Mouse (Mus musculus) forebrain, embryonic 12.5 days (tissue): ENCODE results near the gene Sqstm1. TPM values are rescaled to one million over a fixed set of nuclear protein-coding genes. Genes with fewer than 3 reads are reported as not detected.
"Not testable (repeated sequence)": the region's sequence is repeated elsewhere in the genome, so short reads cannot be mapped to it uniquely, and the experiment has no call there.

Source experiments
- ATAC-seq: fragments of 200-750 bp; cut with Nextera tagmentation; 2 replicates; pipeline ENCODE4 v1.8.0; 2017; ENCODE audit warnings: moderate TSS enrichment; ENCODE audit not compliant: low FRiP score
- H3K27ac ChIP-seq: fragments of 300-500 bp; sonication (generic); 2 replicates; pipeline ENCODE4 v1.5.1; 2016; ENCODE audit warnings: mild to moderate bottlenecking
- H3K27me3 ChIP-seq: fragments of 300-500 bp; sonication (generic); 2 replicates; pipeline ENCODE4 v1.6.1; 2016; ENCODE audit warnings: mild to moderate bottlenecking
- H3K36me3 ChIP-seq: fragments of 300-500 bp; sonication (generic); replicated peaks from 2 replicates; pipeline ENCODE4 v1.6.1; 2016; ENCODE audit warnings: mild to moderate bottlenecking
- H3K4me1 ChIP-seq: fragments of 300-500 bp; sonication (generic); 2 replicates; pipeline ENCODE4 v1.6.1; 2016
- H3K4me2 ChIP-seq: fragments of 300-500 bp; sonication (generic); 2 replicates; pipeline ENCODE4 v1.6.1; 2016; ENCODE audit warnings: mild to moderate bottlenecking, moderate library complexity
- H3K4me3 ChIP-seq: fragments of 300-500 bp; sonication (generic); replicated peaks from 2 replicates; pipeline ENCODE4 v1.5.1; 2016; ENCODE audit warnings: mild to moderate bottlenecking
- H3K9ac ChIP-seq: fragments of 300-500 bp; sonication (generic); 2 replicates; pipeline ENCODE4 v1.6.1; 2016; ENCODE audit warnings: mild to moderate bottlenecking
- H3K9me3 ChIP-seq: fragments of 300-500 bp; sonication (generic); 2 replicates; pipeline ENCODE4 v1.6.1; 2016
- WGBS: fragments of 180-500 bp; shearing (Covaris S2); methylation state at CpG from one replicate; pipeline ENCODE4 v1.1.7; 2016; 5-methylcytosine and 5-hydroxymethylcytosine counted together
- polyA plus RNA-seq: library from polyadenylated mRNA; unstranded; fragments of >200 nt; fragmentation: Nextera tagmentation; extraction: Ambion mirVana; gene quantifications from 2 replicates; pipeline ENCODE4 v1.2.1, GENCODE M21; 2016

Sqstm1 gene
- polyA plus RNA-seq, 1 experiment from 2014 or later: 169 TPM

DNA sequence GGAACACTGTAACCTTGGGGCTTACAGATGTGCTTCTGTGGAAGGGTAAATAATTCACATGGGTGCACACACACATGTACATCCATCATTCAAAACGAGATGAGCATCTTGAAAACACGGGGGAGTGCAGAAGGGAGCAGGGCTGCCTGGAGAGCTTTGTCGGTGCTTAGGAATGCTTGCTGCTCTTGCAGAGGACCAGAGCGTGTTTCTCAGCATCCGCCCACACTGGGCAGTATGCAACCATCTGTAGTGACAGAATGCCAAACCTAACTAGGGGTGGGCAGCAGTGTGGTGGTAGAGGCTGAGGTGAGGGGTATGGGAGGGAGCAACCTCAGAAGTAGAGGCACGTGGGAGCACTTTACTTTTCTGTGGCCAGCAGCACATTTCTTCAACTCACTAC is 33.5 kb downstream of the Sqstm1 start:
- WGBS: 81% methylated on average over 6 of the region's 6 CpGs
- no peak overlapping the region for H3K27ac ChIP-seq
- H3K4me2 ChIP-seq: no peak overlapping the region
- H3K9me3 ChIP-seq: no peaks in the 10 kb centered on the region
- no peak for ATAC-seq
- H3K9ac ChIP-seq: no peak overlapping the region
- H3K4me1 ChIP-seq: peaks cover 10% of the 10 kb centered on the region
- H3K27me3 ChIP-seq: no peaks in the 10 kb centered on the region
- H3K4me3 ChIP-seq: no peak overlapping the region
- H3K36me3 ChIP-seq: peaks cover 20% of the 10 kb centered on the region

DNA sequence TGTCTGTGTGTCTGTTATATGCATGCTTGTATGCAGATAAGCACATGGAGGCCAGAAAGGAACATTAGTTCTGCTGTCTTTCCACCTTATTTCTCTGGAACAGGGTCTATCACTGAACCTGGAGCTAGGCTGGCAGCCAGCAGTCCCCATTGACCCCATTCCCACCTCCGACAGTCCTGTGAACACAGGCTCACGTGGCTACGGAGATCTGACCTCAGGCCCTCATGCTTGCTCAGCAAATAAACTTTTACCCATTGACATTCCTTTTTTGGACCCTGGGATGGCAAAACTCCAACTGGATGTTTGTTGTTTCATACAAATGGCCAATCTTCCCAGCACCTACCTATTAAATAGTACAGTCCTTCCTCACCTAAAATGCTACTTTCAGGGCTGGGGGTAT is 34.3 kb downstream of the Sqstm1 start:
- H3K9ac ChIP-seq: no peak overlapping the region
- H3K4me2 ChIP-seq: no peak overlapping the region
- H3K9me3 ChIP-seq: no peaks in the 10 kb centered on the region
- H3K27me3 ChIP-seq: no peaks in the 10 kb centered on the region
- peaks cover 10% of the 10 kb centered on the region for H3K4me1 ChIP-seq
- H3K4me3 ChIP-seq: no peak overlapping the region
- no peak for ATAC-seq
- 81% methylated on average over 3 of the region's 3 CpGs for WGBS
- peaks cover 25% of the 10 kb centered on the region for H3K36me3 ChIP-seq
- no peak overlapping the region for H3K27ac ChIP-seq

DNA sequence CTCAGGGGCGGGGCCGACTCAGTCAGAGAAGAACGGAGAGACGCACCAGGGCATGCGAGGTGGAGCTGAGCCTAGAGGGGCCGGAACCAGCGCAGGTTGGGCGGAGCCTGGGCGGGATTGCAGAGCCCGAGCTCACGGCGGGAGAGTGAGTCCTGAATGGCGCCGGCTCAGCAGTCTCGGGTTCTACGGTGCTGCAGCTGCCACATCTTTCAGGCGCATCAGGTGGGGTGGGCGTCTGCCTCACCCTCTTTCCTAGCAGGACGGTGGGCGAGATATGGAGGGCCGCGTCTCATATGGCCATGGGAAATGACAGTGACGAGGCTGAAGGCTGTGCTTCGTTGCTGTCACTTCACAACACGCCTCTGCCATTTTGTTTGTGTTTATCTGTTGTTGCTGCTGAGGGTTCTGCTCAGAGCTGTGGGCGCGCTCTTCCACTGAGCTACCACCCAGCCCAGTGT is 35.9 kb downstream of the Sqstm1 start:
- peak; percentile 100 for ATAC-seq
- Histone ChIP-seq H3K4me1 (peaks cover 10% of the 10 kb centered on the region), H3K9me3 (no peaks in the 10 kb centered on the region), H3K9ac (peak overlapping the region; percentile 65), H3K27me3 (no peaks in the 10 kb centered on the region), H3K4me2 (peak overlapping the region; percentile 63), H3K36me3 (peaks cover 39% of the 10 kb centered on the region), H3K27ac (peak overlapping the region; percentile 80; the same call in 1 of the 2 replicates), H3K4me3 (peak overlapping the region; percentile 68)
- under 1% methylated on average over 27 of the region's 27 CpGs for WGBS

DNA sequence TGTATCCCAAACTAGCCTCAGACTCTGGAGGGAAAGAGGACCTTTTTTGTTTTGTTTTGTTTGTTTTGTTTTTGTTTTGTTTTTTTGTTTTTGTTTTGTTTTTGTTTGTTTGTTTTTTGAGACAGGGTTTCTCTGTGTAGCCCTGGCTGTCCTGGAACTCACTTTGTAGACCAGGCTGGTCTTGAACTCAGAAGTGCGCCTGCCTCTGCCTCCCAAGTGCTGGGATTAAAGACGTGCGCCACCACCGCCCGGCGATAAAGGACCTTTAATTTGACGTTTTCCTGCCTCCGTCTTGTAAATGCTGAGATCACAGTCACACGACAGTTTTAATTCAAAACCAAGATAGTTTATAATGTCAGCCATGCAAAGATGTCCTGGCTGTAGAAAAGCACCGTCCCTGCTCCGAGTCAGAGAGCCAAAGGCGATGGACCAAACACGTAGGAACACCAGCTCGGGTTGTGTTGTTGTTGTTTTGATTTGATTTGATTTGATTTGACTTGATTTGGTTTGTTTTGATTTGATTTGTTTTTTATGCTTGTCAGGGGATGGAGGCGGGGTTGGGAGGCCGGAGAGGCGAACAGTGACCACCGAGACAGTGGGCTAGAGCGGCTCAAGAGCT is 36.4 kb downstream of the Sqstm1 start, which contains the start of gene Mrnip:
Mrnip (plus strand) TSS at position 334 of the 619 bp plus-strand sequence.
- H3K4me2 ChIP-seq: peak within 1 kb of the TSS; percentile 63
- WGBS: 4% methylated on average over 19 of the region's 19 CpGs

DNA sequence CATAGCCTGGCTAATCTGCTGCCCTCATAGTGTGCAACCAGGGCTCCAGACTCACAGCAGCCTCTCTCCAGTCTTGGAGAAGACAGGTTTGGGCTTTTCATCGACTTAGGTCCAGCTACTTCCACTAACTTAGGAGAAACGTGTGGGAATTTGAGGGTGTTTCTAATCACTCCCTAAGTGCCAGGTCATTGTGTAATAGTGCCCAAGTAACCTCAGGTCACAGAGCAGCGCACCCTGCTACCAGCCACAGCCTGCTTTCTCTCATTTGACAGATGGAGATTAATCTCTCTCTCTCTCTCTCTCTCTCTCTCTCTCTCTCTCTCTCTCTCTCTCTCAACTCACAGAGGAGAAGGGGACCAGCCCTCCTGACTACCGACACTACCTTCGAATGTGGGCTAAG is 42.3 kb downstream of the Sqstm1 start:
- Histone ChIP-seq H3K9ac (no peak overlapping the region), H3K4me2 (no peak overlapping the region), H3K36me3 (peaks cover 66% of the 10 kb centered on the region), H3K27me3 (no peaks in the 10 kb centered on the region), H3K4me3 (no peak overlapping the region), H3K4me1 (no peaks in the 10 kb centered on the region), H3K27ac (no peak overlapping the region), H3K9me3 (no peaks in the 10 kb centered on the region)
- no peak for ATAC-seq
- 86% methylated on average over 5 of the region's 5 CpGs for WGBS

More for the DNA sequence above, 36.4 kb downstream of the Sqstm1 start, which contains the start of gene Mrnip:
- not testable (repeated sequence) for H3K9me3 ChIP-seq, H3K27me3 ChIP-seq
- Histone ChIP-seq H3K9ac (peak within 1 kb of the TSS; percentile 65), H3K36me3 (peaks cover 44% of the 10 kb centered on the region), H3K27ac (peak within 1 kb of the TSS; percentile 80; the same call in 1 of the 2 replicates), H3K4me3 (peak within 1 kb of the TSS; percentile 68), H3K4me1 (peaks cover 10% of the 10 kb centered on the region)
- peak; percentile 45 for ATAC-seq

DNA sequence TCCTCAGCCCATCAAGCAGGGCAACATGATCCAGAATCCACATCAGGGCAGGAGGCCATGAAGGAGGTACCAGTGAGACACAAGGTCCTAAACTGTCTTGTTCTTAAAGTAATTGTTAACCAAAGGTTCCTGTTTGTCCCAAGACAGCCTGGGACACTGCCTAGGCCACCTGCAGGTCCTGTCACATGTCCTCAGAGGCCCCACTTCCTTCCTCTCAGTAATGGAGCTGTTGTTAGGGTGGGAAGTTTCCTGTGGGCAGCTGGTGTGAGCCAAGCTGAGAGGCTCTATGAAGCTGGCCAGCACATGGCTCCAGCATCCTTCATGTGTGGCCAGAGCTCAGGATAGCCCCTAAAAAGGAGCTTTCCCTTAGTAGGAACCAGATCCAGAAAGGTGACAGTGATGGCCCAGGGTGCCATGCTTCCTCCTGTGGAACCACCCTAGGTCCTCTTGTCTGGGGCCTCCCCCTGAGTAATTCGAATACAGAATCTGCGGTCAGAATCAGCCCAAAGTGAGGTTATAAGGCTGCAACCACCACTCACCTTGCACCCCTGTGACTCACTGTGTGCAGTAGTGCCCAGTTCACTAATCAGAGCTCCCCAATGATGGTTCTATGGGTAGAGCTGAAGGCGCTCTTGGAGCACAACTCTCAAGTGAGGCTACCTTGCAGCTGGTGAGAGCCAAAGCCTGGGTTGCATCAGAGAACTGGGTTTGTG is 48.1 kb downstream of the Sqstm1 start:
- no peak overlapping the region for H3K4me3 ChIP-seq
- WGBS: 93% methylated on average over 3 of the region's 3 CpGs
- H3K4me2 ChIP-seq: no peak overlapping the region
- peaks cover 72% of the 10 kb centered on the region for H3K36me3 ChIP-seq
- H3K4me1 ChIP-seq: no peaks in the 10 kb centered on the region
- no peak for ATAC-seq
- H3K9ac ChIP-seq: no peak overlapping the region
- no peaks in the 10 kb centered on the region for H3K9me3 ChIP-seq
- no peak overlapping the region for H3K27ac ChIP-seq
- H3K27me3 ChIP-seq: no peaks in the 10 kb centered on the region

DNA sequence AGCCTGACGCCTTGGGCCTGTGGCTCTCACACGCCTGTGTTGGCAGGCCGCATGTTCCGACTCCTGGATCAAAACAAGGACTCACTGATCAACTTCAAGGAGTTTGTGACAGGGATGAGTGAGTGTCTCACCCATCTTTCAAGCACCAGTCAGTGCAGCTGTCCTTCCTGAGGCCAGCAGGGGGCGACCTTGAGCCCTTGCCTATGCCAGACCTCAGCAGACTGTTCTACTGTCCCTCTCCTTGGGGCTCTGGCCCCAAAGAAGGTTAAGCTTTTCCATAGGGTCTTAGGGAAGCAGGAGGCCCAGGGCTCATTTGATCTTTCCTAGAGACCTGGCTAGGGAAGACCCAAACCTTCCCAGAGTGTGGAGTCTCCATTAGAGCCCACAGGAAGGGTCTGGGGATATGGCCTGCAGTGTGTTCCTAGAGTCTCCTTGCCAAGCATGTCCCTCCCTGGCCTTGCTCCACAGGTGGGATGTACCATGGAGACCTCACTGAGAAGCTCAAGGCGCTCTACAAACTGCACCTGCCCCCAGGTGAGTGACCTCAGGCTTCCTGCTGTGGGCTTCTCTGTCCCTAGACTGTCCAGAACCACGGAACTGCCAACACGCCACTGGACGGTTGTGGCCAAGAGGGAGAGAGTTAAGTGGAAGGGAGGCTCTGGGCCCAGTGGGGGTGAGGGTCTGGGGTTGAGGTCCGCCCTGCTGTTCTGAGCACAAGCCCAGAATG is 48.9 kb downstream of the Sqstm1 start:
- no peak overlapping the region for H3K4me2 ChIP-seq
- no peak overlapping the region for H3K27ac ChIP-seq
- no peak overlapping the region for H3K4me3 ChIP-seq
- 64% methylated on average over 10 of the region's 10 CpGs for WGBS
- ATAC-seq: peak; percentile 55; the same call in 1 of the 2 replicates
- H3K27me3 ChIP-seq: no peaks in the 10 kb centered on the region
- H3K9ac ChIP-seq: no peak overlapping the region
- H3K9me3 ChIP-seq: no peaks in the 10 kb centered on the region
- H3K4me1 ChIP-seq: no peaks in the 10 kb centered on the region
- H3K36me3 ChIP-seq: peaks cover 80% of the 10 kb centered on the region

DNA sequence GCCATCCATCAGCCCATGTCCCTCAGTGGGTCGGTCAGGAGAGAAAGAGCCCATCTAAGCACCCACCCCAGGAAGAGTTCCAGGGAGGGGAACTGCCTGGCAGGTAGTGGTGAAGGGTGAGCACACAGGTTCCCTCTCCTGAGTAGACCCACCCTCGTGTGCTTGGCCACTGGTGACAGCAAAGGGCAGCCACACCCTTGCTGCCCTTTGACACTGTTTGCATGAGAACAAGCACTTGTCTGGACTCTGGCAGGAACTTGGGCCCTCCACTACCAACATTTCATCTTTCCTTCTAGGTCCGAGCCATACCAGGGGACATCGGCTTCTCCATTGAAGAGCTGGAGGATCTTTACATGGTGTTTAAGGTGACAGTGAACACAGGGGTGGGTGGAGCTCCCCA is 51.3 kb downstream of the Sqstm1 start:
- ATAC-seq: no peak
- WGBS: 84% methylated on average over 4 of the region's 4 CpGs
- peaks cover 88% of the 10 kb centered on the region for H3K36me3 ChIP-seq

DNA sequence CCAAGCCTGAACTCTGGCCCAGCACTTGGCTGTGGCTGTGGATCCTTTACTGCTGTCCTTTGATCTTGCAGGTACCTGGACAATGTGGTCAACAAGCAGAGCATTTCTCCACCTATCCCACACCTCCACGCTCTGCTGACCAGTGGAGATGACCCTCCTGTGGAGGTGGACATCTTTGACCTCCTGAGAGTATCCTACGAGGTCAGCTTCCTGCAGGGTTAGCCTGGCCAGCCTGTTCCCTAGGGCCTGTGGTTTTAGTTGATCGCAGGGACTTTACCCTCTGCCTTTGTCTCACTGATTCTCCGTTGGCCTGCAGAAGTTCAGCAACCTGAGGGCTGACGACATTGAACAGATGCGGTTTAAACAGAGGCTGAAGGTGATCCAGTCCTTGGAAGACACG is 52.3 kb downstream of the Sqstm1 start:
- Histone ChIP-seq H3K27ac (no peak overlapping the region), H3K9me3 (no peaks in the 10 kb centered on the region), H3K4me2 (no peak overlapping the region), H3K36me3 (peaks cover 90% of the 10 kb centered on the region), H3K4me1 (no peaks in the 10 kb centered on the region), H3K9ac (no peak overlapping the region), H3K4me3 (no peak overlapping the region), H3K27me3 (no peaks in the 10 kb centered on the region)
- ATAC-seq: no peak
- 90% methylated on average over 7 of the region's 7 CpGs for WGBS

More for the DNA sequence above, 51.3 kb downstream of the Sqstm1 start:
- no peak overlapping the region for H3K4me3 ChIP-seq
- H3K4me2 ChIP-seq: no peak overlapping the region
- H3K27me3 ChIP-seq: no peaks in the 10 kb centered on the region
- H3K4me1 ChIP-seq: no peaks in the 10 kb centered on the region
- H3K9me3 ChIP-seq: no peaks in the 10 kb centered on the region
- no peak overlapping the region for H3K27ac ChIP-seq
- H3K9ac ChIP-seq: no peak overlapping the region

DNA sequence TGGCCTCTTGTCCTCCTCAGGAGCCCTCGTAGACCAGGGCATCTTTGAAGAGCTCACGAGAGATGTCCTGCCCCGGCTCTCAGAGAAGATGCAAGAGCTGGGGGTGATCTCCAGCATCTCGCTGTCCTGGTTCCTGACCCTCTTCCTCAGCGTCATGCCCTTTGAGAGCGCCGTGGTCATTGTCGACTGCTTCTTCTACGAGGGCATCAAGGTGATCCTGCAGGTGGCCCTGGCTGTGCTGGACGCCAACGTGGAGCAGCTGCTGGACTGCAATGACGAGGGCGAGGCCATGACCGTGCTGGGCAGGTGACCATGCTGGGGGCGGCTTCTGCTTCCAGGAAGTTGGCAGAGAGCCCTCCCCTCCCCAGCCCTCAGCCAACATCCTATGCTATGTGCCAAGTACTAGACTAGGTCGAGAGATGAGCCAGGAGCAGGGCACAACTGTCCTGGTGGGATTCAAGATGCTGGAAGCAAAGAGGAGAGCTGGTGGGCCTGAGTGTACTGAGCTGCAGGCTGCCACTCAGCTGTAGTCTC is 53.8 kb downstream of the Sqstm1 start:
- H3K4me2 ChIP-seq: no peak overlapping the region
- no peaks in the 10 kb centered on the region for H3K4me1 ChIP-seq
- no peaks in the 10 kb centered on the region for H3K27me3 ChIP-seq
- no peak overlapping the region for H3K9ac ChIP-seq
- H3K9me3 ChIP-seq: no peaks in the 10 kb centered on the region
- peaks cover 90% of the 10 kb centered on the region for H3K36me3 ChIP-seq
- 95% methylated on average over 16 of the region's 16 CpGs for WGBS
- no peak overlapping the region for H3K27ac ChIP-seq
- no peak for ATAC-seq
- H3K4me3 ChIP-seq: no peak overlapping the region

DNA sequence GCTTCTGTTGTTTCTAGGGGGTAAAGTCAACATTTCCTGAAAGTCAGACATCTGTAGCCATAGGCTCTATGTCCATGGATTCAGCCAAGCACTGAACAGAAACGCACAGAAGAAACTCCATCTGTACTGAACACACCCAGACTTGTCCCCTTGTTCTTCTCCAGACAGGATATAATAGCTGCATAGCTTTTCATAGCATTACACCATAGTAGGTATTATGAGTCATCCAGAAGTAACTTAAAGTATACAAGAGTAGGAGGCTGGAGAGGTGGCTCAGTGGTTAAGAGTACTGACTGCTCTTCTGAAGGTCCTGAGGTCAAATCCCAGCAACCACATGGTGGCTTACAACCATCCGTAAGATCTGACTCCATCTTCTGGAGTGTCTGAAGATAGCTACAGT is 54.8 kb downstream of the Sqstm1 start:
- WGBS: 92% methylated on average over 2 of the region's 2 CpGs
- Histone ChIP-seq H3K9me3 (no peaks in the 10 kb centered on the region), H3K27me3 (no peaks in the 10 kb centered on the region), H3K9ac (no peak overlapping the region), H3K36me3 (peaks cover 96% of the 10 kb centered on the region), H3K4me2 (no peak overlapping the region), H3K4me3 (no peak overlapping the region), H3K4me1 (no peaks in the 10 kb centered on the region), H3K27ac (no peak overlapping the region)
- ATAC-seq: no peak
